Mouse (Mus musculus): ENCODE results near the gene Btnl6.
A peak's percentile ranks its signal among the peaks of the same experiment; 100 is the strongest.
"Not testable (repeated sequence)": the region's sequence is repeated elsewhere in the genome, so short reads cannot be mapped to it uniquely, and the experiment has no call there.

The Btnl6 gene

DNA sequence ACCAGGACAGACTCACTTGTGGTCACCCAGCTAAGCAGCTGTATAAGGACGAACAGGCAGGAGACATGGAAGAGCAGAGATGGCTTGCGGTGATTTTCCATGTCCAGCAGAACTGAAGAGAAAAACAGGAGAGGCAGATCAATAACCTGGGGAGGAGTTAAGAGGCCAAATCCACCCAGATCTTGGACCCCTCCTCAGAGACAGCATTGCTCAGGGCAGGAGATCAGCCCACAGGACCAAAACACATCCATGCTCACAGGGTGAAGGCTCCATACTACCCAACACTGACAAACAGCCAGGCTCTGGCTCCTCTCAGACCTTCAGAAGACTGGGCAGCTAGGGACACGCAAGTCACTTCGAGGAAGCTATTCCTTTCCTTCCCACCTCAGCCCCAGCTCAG is at the start of gene Btnl6:
TSS of gene Btnl6 (minus strand) at position 101 of the 400 bp plus-strand sequence.
- DNase-seq, result no peak

DNA sequence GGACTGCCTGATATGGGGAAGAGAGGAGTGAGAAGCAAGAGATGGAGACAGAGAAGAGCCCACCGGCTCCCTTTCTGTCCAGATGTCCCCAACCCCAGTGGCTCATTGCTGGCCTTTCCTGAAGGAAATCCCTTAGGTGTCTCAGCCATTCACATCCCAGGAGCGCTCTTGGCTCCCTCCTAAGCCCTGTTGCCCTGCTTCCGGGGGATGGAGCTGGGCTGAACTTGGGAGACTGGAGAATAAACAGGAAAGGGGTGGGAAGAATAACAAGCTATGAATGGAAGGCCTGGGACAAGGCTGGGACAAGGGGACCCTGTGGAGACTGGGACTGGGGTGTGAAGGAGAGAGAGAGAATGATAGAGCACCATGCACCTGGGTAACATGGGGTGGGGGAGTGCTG is 47.6 kb upstream of the Btnl6 start:
- peak; percentile 40 to 58 for DNase-seq

DNA sequence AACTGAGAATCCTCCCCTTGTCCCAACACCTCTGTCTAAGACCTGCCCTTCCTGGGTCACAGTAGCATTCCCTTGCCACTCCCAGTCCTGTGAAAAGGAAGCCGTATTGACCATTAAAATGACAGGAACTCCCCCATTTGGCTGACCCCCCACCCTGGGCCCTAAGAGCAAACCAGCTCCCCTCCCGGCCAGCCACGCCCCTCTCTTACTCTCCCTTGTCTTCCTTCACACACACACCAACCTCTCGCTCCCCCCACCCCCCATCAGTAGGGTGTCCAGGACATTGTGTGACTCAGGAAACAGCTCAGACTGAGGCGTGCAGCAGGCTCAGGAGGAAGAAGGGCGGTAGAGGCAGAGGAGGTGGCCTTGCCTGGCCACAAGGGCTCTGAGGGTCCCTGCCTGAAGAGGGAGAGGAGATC is 46.9 kb upstream of the Btnl6 start, which contains the start of gene Notch4:
TSS of gene Notch4 (plus strand) at position 266 of the 419 bp plus-strand sequence.
- DNase-seq, result peak; percentile 53 to 54

- DNase-seq, result no peak
Measured at GRCm38 (mm10) chr17:34563354-34563753, 46.2 kb upstream of the Btnl6 start.

GRCm38 (mm10) chr17:34562595-34562994 is 45.4 kb upstream of the Btnl6 start:
- no peak for DNase-seq

DNA sequence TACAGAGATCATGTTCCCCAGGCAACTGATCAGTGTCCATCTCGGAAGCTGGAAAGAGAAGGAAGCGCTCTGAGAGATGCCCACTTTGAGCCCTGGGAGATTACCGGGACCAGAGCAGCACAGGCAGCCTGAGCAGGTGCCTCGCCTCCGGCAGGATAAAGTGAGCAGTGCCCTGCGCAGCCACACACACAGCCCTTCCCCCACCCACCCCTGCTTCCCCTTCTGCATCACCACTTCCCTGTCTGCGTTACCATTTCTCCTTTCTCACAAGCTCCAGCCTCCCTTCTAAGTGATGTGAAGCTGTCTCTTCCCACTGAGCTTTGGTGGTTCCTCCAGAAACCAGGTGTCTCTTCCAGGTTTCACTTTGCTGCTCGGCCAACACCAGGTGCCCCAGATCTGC is 44.0 kb upstream of the Btnl6 start:
- no peak for DNase-seq

DNA sequence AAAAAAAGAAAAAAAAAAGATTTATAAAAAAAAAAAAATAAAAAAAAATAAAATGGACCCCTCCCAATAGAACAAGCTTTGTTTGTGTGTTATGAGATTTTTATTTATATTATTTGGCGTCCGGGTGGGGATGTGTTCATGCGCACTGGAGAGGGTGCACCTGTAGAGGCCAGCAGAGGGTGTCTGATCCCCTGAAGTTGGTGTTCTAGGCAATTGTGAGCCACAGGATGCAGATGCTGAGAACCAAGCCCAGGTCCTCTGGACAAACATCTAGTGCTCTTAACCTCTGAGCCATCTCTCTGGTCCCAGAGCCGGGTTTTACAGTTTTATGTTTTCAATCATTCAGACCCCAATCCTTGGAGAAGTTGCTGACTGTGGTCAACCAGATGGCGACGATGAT is 43.3 kb upstream of the Btnl6 start:
- DNase-seq, result no peak

DNA sequence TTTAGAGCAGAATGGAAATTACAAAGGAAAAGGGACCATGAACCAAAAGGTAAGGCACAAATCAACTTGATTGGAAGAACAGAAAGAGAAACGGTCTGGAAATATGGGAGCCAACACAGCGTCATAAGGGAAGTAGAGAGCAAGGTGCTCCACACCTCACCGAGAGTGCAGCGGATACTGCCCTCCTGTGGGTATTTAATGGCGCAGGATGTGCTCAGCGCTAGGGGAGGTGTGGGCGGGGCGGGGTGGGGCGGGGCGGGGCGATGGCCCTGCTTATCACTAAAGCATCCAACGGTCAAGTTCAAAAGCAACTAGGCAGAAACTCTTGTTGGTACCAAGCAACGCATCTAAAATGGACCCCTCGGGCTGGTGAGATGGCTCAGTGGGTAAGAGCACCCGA is 42.7 kb upstream of the Btnl6 start:
- no peak for DNase-seq

GRCm38 (mm10) chr17:34559116-34559515 is 42.0 kb upstream of the Btnl6 start:
- DNase-seq, result no peak

- no peak for DNase-seq
Measured at GRCm38 (mm10) chr17:34557411-34557810, 40.3 kb upstream of the Btnl6 start.

DNA sequence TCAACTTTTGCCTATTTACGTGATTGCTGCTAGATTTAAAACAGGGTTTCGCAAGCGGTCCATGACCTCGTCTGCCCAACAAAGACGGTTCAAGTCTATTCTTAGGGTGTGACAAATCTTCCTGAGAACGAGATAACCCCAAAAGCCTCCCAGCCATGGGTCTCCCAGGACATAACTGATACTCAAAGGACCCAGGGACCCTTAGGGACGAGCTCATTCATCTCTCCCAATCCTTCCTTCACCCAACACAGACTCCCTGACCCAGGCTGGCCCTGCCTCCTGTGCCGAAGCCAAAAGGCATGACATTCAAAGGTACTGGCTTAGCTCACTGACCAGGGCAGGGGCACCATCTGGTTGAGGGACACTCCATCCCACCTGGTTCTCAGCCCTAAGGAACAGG is 39.3 kb upstream of the Btnl6 start:
- DNase-seq, result no peak

- DNase-seq, result peak; percentile 58 to 85
Measured at GRCm38 (mm10) chr17:34555483-34555882, 38.3 kb upstream of the Btnl6 start.

DNA sequence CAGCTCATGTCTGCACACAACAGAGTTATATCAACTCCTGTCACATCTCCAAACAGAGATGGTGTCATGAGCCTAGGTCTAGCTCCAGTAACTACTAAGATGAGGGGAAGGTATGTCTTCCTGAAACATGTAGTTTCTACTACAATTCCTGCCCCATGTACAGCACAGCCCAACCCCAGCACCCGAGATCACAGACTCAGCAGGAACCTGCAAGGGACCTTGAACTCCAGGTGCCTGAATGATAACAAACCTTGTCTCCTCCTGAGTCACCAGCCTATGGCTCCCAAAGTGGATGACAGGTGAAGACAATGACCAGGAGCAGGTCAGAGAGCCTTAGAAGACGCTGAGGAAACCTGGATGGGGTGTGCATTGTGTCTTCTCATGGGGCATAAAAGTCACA is 32.7 kb upstream of the Btnl6 start:
- no peak for DNase-seq

DNA sequence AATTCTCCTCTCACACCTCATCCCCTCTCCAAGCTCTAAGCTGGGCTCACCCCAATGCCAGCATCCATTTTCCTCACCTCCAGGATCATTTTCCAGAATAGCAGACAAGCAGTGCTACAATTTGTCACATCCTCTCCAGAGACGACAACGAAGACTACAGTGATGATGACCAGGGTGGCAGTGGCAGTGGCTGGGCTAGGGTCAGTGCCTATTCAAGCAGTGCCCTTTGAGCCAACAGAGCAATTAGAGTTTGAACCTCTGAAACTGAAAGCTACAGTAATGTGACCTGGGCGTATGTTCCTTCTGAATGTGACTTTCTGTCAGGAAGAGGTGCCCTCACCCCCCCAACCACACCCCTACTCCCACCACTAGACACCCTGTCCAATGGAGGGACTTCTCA is 32.0 kb upstream of the Btnl6 start:
- DNase-seq, result no peak

- DNase-seq, result no peak
Measured at GRCm38 (mm10) chr17:34547601-34548000, 30.4 kb upstream of the Btnl6 start.

- no peak for DNase-seq
Measured at GRCm38 (mm10) chr17:34546797-34547196, 29.6 kb upstream of the Btnl6 start.

DNA sequence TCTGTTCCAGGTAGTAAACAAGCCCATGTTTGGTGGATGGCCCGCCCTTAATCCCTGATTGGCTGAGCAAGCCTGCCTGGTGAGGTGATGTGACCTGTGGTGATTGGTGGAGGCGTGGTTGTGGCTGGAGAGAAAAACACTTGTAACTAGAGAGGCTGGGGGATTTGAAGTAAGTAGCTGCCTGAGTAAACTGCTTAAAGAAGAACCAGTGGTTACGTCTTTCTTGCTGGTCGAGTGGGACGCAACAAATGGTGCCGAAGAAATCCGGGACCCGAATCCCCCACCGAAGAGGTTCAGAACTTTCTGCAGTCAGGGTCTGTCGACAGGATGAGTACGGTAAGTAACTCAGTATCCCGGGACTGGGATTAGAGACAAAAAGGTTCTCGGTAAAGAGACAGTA is 26.4 kb upstream of the Btnl6 start:
- not testable (repeated sequence) for DNase-seq

DNA sequence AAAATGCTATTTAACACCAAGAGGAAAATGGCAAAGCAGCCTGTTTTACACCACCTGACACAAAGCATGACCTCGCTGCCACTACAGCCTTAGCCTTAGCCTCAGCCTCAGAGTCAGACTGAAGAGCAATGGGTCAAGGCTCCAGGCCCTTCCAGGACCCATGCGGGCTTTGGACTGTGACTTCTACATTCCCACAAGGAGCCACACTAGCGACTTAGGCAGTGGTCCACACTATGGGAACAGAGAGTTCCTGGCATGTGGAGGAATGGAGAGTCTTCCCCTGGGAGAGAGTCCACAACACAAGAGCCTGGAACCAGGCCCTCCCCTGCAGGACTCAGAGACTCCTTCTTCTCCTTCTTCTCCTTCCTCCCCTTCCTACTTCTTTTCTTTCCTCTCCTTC is 15.5 kb upstream of the Btnl6 start:
- DNase-seq, result no peak

- DNase-seq, result no peak
Measured at GRCm38 (mm10) chr17:34519001-34519400, 1.8 kb upstream of the Btnl6 start.

GRCm38 (mm10) chr17:34518571-34518970 is 1.4 kb upstream of the Btnl6 start:
- not testable (repeated sequence) for DNase-seq

- DNase-seq, result no peak
Measured at GRCm38 (mm10) chr17:34517795-34518194, 643 bp upstream of the Btnl6 start.

DNA sequence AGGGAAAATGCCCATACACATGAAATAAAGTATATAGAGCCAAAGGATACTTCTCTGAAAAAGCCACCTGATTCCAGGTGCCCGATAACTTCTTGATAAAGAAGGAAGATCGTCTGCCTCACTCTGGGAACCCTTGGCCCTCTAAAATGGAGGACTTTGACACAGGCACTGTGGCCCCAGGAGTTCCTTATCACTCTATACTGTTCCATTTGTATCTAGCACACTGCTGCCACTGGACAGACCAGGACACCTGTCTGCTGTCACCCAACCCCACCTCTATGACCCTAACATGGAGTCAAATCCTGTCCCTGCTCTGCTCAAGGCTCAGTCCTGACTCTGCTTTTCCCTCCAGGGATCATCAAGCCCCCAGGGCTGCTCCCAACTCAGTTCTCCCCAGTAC is 638 bp downstream of the Btnl6 start:
- no peak for DNase-seq

GRCm38 (mm10) chr17:34511723-34512122 is 5.4 kb downstream of the Btnl6 start:
- peak in 1 of 2 experiments; percentile 5 for DNase-seq

DNA sequence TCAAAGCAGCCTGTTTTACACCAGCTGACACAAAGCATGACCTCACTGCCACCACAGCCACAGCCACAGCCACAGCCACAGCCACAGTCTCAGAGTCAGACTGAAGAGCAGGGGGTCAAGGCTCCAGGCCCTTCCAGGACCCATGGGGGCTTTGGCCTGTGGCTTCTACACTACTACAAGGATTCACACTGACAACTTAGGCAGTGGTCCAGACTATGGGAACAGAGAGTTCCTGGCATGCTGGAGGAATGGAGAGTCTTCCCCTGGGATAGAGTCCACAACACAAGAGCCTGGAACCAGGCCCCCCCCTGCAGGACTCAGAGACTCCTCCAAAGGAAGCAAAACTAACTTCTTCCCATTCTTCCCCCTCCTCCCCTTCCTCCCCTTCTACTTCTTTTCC is 9.6 kb downstream of the Btnl6 start:
- no peak for DNase-seq

DNA sequence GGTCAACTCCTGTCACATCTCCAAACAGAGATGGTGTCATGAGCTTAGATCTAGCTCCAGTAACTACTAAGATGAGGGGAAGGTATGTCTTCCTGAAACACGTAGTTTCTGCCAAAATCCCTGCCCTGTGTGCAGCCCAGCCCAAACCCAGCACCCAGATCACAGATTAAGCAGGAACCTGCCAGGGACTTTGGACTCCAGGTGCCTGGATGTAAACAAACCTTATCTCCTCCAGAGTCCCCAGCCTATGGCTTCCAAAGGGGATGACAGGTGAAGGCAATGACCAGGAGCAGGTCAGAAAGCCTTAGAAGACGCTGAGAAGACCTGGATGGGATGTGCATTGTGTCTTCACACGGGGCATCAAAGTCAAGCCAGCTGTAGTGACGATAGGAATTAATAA is 19.4 kb downstream of the Btnl6 start:
- not testable (repeated sequence) for DNase-seq

- DNase-seq, result not testable (repeated sequence)
Measured at GRCm38 (mm10) chr17:34497319-34497718, 19.8 kb downstream of the Btnl6 start.

Data from kidney, adult 8-10 months (tissue).